Mouse (Mus musculus): ENCODE measurements around the gene Prap1.
A peak's percentile ranks its signal among the peaks of the same experiment; 100 is the strongest.

The Prap1 gene

GRCm38 (mm10) chr7:140092924-140093528, at the start of gene Prap1:
Prap1 (plus strand) TSS chr7:140093395.
- no peak for DNase-seq (ENCODE audit: low read depth in 2 of 2, low spot score in 2 of 2)

GRCm38 (mm10) chr7:140045546-140045945, 47.6 kb upstream of the Prap1 start:
- no peak for DNase-seq (ENCODE audit: low read depth in 2 of 2, low spot score in 2 of 2)

- DNase-seq (ENCODE audit: low read depth in 2 of 2, low spot score in 2 of 2) = no peak
Measured at GRCm38 (mm10) chr7:140047811-140048311, 45.3 kb upstream of the Prap1 start.

DNA sequence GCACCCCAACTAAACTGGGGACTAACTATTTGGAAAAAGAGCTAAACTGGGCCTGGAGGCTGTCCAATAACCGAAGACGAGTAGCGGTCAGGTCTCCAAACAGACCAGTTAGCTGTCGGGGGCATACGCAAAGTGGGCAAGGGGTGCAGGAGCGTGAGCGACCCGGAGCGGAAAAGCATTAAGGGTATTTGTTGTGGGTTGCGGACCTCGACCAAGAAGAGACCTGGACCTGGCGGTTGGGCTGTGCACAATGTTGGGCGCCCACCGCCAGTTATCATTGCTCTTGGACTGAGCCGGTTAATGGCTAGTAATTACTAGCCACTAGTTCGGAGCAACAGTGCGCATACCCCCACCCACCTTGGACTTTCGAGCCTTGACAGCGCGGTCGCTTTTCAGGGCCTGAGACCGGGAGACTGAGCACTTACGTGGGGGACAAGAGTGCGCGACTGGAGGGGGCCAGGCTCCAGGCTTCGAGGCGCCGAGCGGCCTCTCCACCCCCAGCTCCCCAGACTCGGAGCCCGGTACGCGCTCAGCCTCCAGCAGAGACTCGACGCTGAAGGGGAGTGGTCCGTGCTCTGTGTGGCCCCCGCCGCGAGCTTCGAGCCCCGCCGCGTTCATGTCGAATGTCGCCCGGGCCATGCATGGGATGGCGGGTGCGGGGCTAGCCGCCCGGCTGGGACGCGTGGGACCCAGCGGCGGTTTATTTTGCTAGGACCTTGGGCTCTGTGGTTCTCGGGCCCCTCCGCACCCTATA, 44.7 kb upstream of the Prap1 start, which contains the start of gene Msx3:
Gene Msx3 (minus strand): TSS at position 729 of the 754 bp plus-strand sequence.
- DNase-seq (ENCODE audit: low read depth in 2 of 2, low spot score in 2 of 2) = no peak

DNA sequence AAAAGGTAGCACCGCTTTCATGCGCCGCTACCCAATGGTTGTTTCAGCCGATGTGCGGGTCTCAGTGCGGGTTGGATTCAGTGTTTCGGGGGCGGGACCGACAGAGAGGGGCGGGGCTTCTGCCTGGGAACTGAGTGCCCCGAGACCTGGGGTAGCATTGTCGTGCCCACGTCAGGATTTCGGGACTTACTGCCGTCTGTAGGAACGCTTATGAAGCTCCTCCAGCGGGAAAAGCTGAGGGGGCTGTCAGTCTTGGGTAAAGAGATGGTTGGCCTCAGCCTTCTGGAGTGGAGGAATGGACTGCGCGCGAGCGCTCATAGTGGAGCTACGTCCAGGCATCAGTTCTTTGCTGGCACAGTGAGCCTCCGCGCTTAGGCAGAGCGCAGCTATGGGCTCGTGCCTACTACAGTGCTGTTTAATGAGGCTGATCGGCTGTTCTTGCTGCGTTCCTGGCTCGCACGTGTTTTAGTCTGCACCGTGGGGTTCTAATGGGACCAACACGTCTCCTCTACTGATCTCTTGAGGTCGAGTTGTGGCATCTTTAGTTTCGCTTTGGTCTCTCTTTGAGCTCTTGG, 44.0 kb upstream of the Prap1 start:
- DNase-seq (ENCODE audit: low read depth in 2 of 2, low spot score in 2 of 2) = no peak

GRCm38 (mm10) chr7:140054124-140054523, 39.1 kb upstream of the Prap1 start:
- DNase-seq (ENCODE audit: low read depth in 2 of 2, low spot score in 2 of 2) = no peak

- no peak for DNase-seq (ENCODE audit: low read depth in 2 of 2, low spot score in 2 of 2)
Measured at GRCm38 (mm10) chr7:140057413-140058407, 35.5 kb upstream of the Prap1 start.

GRCm38 (mm10) chr7:140058528-140058927, 34.7 kb upstream of the Prap1 start:
- DNase-seq (ENCODE audit: low read depth in 2 of 2, low spot score in 2 of 2) = no peak

- no peak for DNase-seq (ENCODE audit: low read depth in 2 of 2, low spot score in 2 of 2)
Measured at GRCm38 (mm10) chr7:140059601-140060000, 33.6 kb upstream of the Prap1 start.

DNA sequence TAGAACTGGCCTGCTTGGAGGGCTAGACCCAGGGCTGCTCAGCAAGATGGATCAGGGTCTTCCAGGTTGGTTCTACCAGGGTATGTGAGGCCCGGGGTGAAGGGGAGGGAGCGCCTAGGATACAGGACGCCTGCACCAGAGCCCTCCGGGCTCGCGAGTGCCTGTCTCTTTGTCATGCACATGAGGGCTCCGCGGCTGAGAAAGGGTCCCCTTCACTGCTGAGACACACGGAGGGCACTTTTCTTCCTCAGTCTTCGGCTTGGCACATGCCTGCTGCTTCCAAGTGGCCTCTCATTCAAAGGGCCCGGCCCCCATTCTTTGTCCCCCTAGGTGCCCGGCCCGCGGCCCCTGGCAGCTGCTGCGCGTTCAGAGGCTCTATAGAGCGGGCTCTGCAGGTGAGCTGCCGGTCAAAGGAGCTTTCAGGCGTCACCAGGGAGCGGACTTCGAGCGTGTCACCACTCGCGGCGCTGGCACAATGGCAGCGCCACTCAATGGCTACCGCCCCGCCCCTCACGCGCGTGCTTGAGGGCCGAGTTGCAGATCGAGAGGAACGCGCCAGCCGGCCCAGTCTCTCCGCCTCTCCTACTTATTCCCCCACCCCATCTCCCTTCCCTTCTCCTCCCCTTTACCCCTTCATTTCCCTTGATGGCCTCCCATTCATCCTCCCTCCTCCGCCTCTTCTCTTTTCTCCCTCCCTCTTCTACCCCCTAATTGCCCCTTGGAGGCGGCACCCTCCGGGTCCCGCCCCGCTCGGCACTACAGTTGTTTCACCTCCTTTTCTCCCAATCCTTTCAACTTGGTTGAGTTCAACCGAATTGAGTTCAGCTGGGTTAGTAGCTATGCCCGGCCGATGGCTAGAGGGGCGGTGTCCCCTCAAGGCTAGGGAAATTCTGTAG, 32.0 kb upstream of the Prap1 start:
- no peak for DNase-seq (ENCODE audit: low read depth in 2 of 2, low spot score in 2 of 2)

DNA sequence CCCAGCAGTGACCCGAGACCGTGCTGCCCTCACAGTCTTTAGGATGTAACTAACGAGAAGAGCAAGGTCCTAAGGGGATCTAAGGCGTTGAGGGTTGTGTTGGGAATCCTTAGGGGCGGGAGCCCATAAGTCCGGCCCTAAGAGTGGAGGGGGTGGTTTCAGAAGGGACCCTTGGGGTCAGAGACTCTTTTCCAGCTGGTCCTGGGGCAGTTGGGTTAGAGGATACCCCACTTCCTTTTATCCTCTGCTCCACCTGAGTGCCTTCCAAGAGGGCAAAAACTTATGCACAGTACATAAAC, 31.4 kb upstream of the Prap1 start:
- DNase-seq (ENCODE audit: low read depth in 2 of 2, low spot score in 2 of 2) = no peak

- no peak for DNase-seq (ENCODE audit: low read depth in 2 of 2, low spot score in 2 of 2)
Measured at GRCm38 (mm10) chr7:140062307-140062706, 30.9 kb upstream of the Prap1 start.

- peak; percentile 46 to 61 for DNase-seq (ENCODE audit: low read depth in 2 of 2, low spot score in 2 of 2)
Measured at GRCm38 (mm10) chr7:140063092-140063491, 30.1 kb upstream of the Prap1 start.

- DNase-seq (ENCODE audit: low read depth in 2 of 2, low spot score in 2 of 2) = no peak
Measured at GRCm38 (mm10) chr7:140067397-140067796, 25.8 kb upstream of the Prap1 start.

GRCm38 (mm10) chr7:140070042-140070711, 23.0 kb upstream of the Prap1 start:
- DNase-seq (ENCODE audit: low read depth in 2 of 2, low spot score in 2 of 2) = no peak

- no peak for DNase-seq (ENCODE audit: low read depth in 2 of 2, low spot score in 2 of 2)
Measured at GRCm38 (mm10) chr7:140077698-140078097, 15.5 kb upstream of the Prap1 start.

- peak; percentile 30 to 41 for DNase-seq (ENCODE audit: low read depth in 2 of 2, low spot score in 2 of 2)
Measured at GRCm38 (mm10) chr7:140078711-140079110, 14.5 kb upstream of the Prap1 start.

- peak; percentile 20 to 36 for DNase-seq (ENCODE audit: low read depth in 2 of 2, low spot score in 2 of 2)
Measured at GRCm38 (mm10) chr7:140080503-140081156, 12.6 kb upstream of the Prap1 start.
